Mouse (Mus musculus) spleen, postnatal 36 days (tissue): ENCODE data around the gene Pdyn.

Source experiments
- DNase-seq, 2 experiments: peaks; one replicate each; pipeline ENCODE4 v3.0.0; 2022; ENCODE audit warnings: low spot score in 2 of 2, mixed read lengths in 1 of 2

Gene Pdyn

GRCm38 (mm10) chr2:129654233-129654950, 45.3 kb downstream of the Pdyn start:
- no peak for DNase-seq

GRCm38 (mm10) chr2:129653632-129654031, 46.0 kb downstream of the Pdyn start:
- no peak for DNase-seq

DNA sequence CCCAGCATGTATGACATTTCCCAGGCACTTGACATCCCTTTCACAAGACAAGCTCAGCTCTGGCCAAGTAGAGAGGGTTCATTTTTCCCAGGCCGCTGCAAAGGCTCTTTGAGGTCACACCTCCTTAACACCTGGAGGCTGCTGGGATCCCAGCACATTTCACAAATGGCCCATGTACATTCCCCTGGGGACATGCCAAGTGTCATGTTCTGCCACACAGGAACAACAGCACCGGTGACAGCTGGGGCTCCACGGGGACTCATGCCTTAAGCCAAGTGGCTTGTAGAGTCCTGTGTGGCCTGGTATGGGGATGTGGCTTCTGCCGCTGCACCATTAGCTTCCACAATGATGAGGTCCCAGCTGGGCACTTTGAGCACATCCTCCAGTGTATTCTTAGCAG, 47.0 kb downstream of the Pdyn start:
- DNase-seq: no peak
